Mouse (Mus musculus) testis, adult 2 months (tissue): ENCODE results near the gene Arl1. TPM values are rescaled to one million over a fixed set of nuclear protein-coding genes. Genes with fewer than 3 reads are reported as not detected.

ENCODE experiments used
- H3K27ac ChIP-seq: fragments of 200-500 bp; 2 replicates; pipeline ENCODE4 v1.5.1; 2012; ENCODE audit warnings: low read depth, low read length; ENCODE audit not compliant: control insufficient read depth, insufficient read depth
- H3K27me3 ChIP-seq: fragments of 200-500 bp; 2 replicates; pipeline ENCODE4 v1.6.1; 2012; ENCODE audit warnings: mild to moderate bottlenecking, low read length, moderate library complexity; ENCODE audit not compliant: control insufficient read depth, insufficient read depth
- H3K36me3 ChIP-seq: fragments of 200-500 bp; 2 replicates; pipeline ENCODE4 v1.6.1; 2012; ENCODE audit warnings: mild to moderate bottlenecking, low read length; ENCODE audit not compliant: control insufficient read depth, insufficient read depth
- H3K4me1 ChIP-seq: fragments of 200-500 bp; 2 replicates; pipeline ENCODE4 v1.6.1; 2012; ENCODE audit warnings: low read length; ENCODE audit not compliant: control insufficient read depth, insufficient read depth
- H3K4me3 ChIP-seq: fragments of 200-500 bp; 2 replicates; pipeline ENCODE4 v1.5.1; 2012; ENCODE audit warnings: low read depth, mild to moderate bottlenecking, low read length, moderate library complexity, mixed read lengths; ENCODE audit not compliant: control insufficient read depth
- CTCF ChIP-seq: fragments of 200-500 bp; IDR thresholded peaks from 2 replicates; pipeline ENCODE4 v1.5.1; 2012; ENCODE audit warnings: low read depth, mild to moderate bottlenecking, inconsistent platforms, low read length, moderate library complexity; ENCODE audit not compliant: control insufficient read depth, insufficient read depth, insufficient replicate concordance
- POLR2A ChIP-seq: fragments of 200-500 bp; IDR thresholded peaks from 2 replicates; pipeline ENCODE4 v1.6.1; 2012; ENCODE audit warnings: low read depth, mild to moderate bottlenecking, inconsistent platforms, low read length, moderate library complexity; ENCODE audit not compliant: control insufficient read depth
- polyA plus RNA-seq: library from polyadenylated mRNA; depleted of rRNA; stranded (reverse); fragments of >200 nt; gene quantifications from 2 replicates; pipeline ENCODE4 v1.2.3, GENCODE M21; 2012

Arl1 gene
- polyA plus RNA-seq, 1 experiment, result 32.6 TPM

GRCm38 (mm10) chr10:88714744-88715143, 15.9 kb upstream of the Arl1 start:
- H3K4me3 ChIP-seq, result no peak overlapping the region
- TF ChIP-seq POLR2A, result no peak
- no peak for TF ChIP-seq CTCF
- no peaks in the 10 kb centered on the region for H3K27me3 ChIP-seq
- no peak overlapping the region for H3K27ac ChIP-seq
- peaks cover 5% of the 10 kb centered on the region for H3K4me1 ChIP-seq
- no peaks in the 10 kb centered on the region for H3K36me3 ChIP-seq

- Histone ChIP-seq H3K27ac (no peak overlapping the region), H3K27me3 (no peaks in the 10 kb centered on the region), H3K36me3 (no peaks in the 10 kb centered on the region), H3K4me1 (peaks cover 5% of the 10 kb centered on the region), H3K4me3 (no peak overlapping the region)
- TF ChIP-seq POLR2A (no peak), CTCF (no peak)
Measured at GRCm38 (mm10) chr10:88715621-88716020, 15.0 kb upstream of the Arl1 start.

GRCm38 (mm10) chr10:88716986-88717755, 13.5 kb upstream of the Arl1 start:
- no peak for TF ChIP-seq POLR2A
- no peak for TF ChIP-seq CTCF
- Histone ChIP-seq H3K4me1 (peaks cover 5% of the 10 kb centered on the region), H3K36me3 (no peaks in the 10 kb centered on the region), H3K27me3 (no peaks in the 10 kb centered on the region), H3K27ac (no peak overlapping the region), H3K4me3 (no peak overlapping the region)

GRCm38 (mm10) chr10:88717756-88718025, 13.0 kb upstream of the Arl1 start:
- TF ChIP-seq CTCF (no peak), POLR2A (no peak)
- no peaks in the 10 kb centered on the region for H3K36me3 ChIP-seq
- H3K4me1 ChIP-seq, result peaks cover 5% of the 10 kb centered on the region
- H3K27me3 ChIP-seq, result no peaks in the 10 kb centered on the region
- H3K4me3 ChIP-seq, result no peak overlapping the region
- no peak overlapping the region for H3K27ac ChIP-seq

- TF ChIP-seq CTCF (no peak), POLR2A (no peak)
- Histone ChIP-seq H3K27ac (no peak overlapping the region), H3K4me1 (peaks cover 7% of the 10 kb centered on the region)
Measured at GRCm38 (mm10) chr10:88719618-88720017, 11.0 kb upstream of the Arl1 start.

GRCm38 (mm10) chr10:88725343-88725742, 5.3 kb upstream of the Arl1 start:
- Histone ChIP-seq H3K4me3 (no peak overlapping the region), H3K4me1 (peaks cover 3% of the 10 kb centered on the region), H3K27me3 (no peaks in the 10 kb centered on the region)

More at GRCm38 (mm10) chr10:88719618-88720017, 11.0 kb upstream of the Arl1 start:
- no peak overlapping the region for H3K4me3 ChIP-seq
- H3K36me3 ChIP-seq, result no peaks in the 10 kb centered on the region
- no peaks in the 10 kb centered on the region for H3K27me3 ChIP-seq

GRCm38 (mm10) chr10:88727128-88727527, 3.5 kb upstream of the Arl1 start:
- TF ChIP-seq POLR2A (no peak), CTCF (no peak)
- Histone ChIP-seq H3K4me3 (no peak overlapping the region), H3K4me1 (peaks cover 3% of the 10 kb centered on the region), H3K27me3 (no peaks in the 10 kb centered on the region), H3K27ac (no peak overlapping the region), H3K36me3 (no peaks in the 10 kb centered on the region)

More at GRCm38 (mm10) chr10:88725343-88725742, 5.3 kb upstream of the Arl1 start:
- no peak overlapping the region for H3K27ac ChIP-seq
- no peaks in the 10 kb centered on the region for H3K36me3 ChIP-seq
- TF ChIP-seq POLR2A (no peak), CTCF (no peak)

GRCm38 (mm10) chr10:88728166-88728565, 2.5 kb upstream of the Arl1 start:
- Histone ChIP-seq H3K27me3 (no peaks in the 10 kb centered on the region), H3K27ac (no peak overlapping the region), H3K36me3 (no peaks in the 10 kb centered on the region), H3K4me3 (no peak overlapping the region), H3K4me1 (peaks cover 5% of the 10 kb centered on the region)
- TF ChIP-seq CTCF (no peak), POLR2A (no peak)
